Mouse (Mus musculus) ES-CJ7 (cell line): ENCODE results near the gene 2610528J11Rik.
"Not testable (repeated sequence)": the region's sequence is repeated elsewhere in the genome, so short reads cannot be mapped to it uniquely, and the experiment has no call there.

Source experiments
- DNase-seq: peaks from one replicate; pipeline ENCODE4 v3.0.0; 2011; ENCODE audit warnings: low read depth, low spot score

2610528J11Rik gene

GRCm38 (mm10) chr4:118542510-118543157 is 15.8 kb downstream of the 2610528J11Rik start:
- DNase-seq, result peak; percentile 46

- peak; percentile 42 for DNase-seq
Measured at GRCm38 (mm10) chr4:118543158-118543530, 16.3 kb downstream of the 2610528J11Rik start.

GRCm38 (mm10) chr4:118543592-118544260 is 16.9 kb downstream of the 2610528J11Rik start, which contains the start of gene Tmem125:
Gene Tmem125 (minus strand): TSS chr4:118544044.
- peak; percentile 81 for DNase-seq

- no peak for DNase-seq
Measured at GRCm38 (mm10) chr4:118544441-118545127, 17.8 kb downstream of the 2610528J11Rik start.

- DNase-seq, result not testable (repeated sequence)
Measured at GRCm38 (mm10) chr4:118547424-118548129, 20.8 kb downstream of the 2610528J11Rik start.

GRCm38 (mm10) chr4:118548130-118548480 is 21.3 kb downstream of the 2610528J11Rik start:
- DNase-seq, result not testable (repeated sequence)

GRCm38 (mm10) chr4:118553039-118553649 is 26.3 kb downstream of the 2610528J11Rik start:
- no peak for DNase-seq

GRCm38 (mm10) chr4:118564062-118564925 is 37.5 kb downstream of the 2610528J11Rik start:
- DNase-seq, result no peak

- DNase-seq, result no peak
Measured at GRCm38 (mm10) chr4:118564926-118565279, 38.1 kb downstream of the 2610528J11Rik start.

GRCm38 (mm10) chr4:118566161-118566676 is 39.4 kb downstream of the 2610528J11Rik start:
- DNase-seq, result peak; percentile 73

- DNase-seq, result no peak
Measured at GRCm38 (mm10) chr4:118568709-118569108, 41.9 kb downstream of the 2610528J11Rik start.

GRCm38 (mm10) chr4:118569320-118569719 is 42.5 kb downstream of the 2610528J11Rik start:
- no peak for DNase-seq

GRCm38 (mm10) chr4:118571441-118571840 is 44.6 kb downstream of the 2610528J11Rik start:
- no peak for DNase-seq

- DNase-seq, result peak; percentile 88
Measured at GRCm38 (mm10) chr4:118576097-118576496, 49.3 kb downstream of the 2610528J11Rik start.

- peak; percentile 68 for DNase-seq
Measured at GRCm38 (mm10) chr4:118579313-118579712, 52.5 kb downstream of the 2610528J11Rik start.
